Mouse (Mus musculus) G1E (cell line): ENCODE results near the gene Gabarapl1. TPM values are rescaled to one million over a fixed set of nuclear protein-coding genes. Genes with fewer than 3 reads are reported as not detected.
"Not testable (repeated sequence)": the region's sequence is repeated elsewhere in the genome, so short reads cannot be mapped to it uniquely, and the experiment has no call there.

Experiments used
- ATAC-seq: 2 replicates; pipeline ENCODE4 v1.8.0; 2016; ENCODE audit warnings: mild to moderate bottlenecking; ENCODE audit not compliant: insufficient number of reproducible peaks, poor library complexity, low FRiP score, severe bottlenecking; ENCODE audit errors: extremely low read depth
- DNase-seq: peaks from one replicate; pipeline ENCODE4 v3.0.0; 2012; ENCODE audit warnings: low spot score
- H3K27me3 ChIP-seq: 2 replicates; pipeline ENCODE4 v1.6.1; 2012; ENCODE audit warnings: mild to moderate bottlenecking, low read length, inconsistent platforms; ENCODE audit not compliant: insufficient read depth
- H3K36me3 ChIP-seq: replicated peaks from 2 replicates; pipeline ENCODE3; 2012; ENCODE audit warnings: mild to moderate bottlenecking, inconsistent platforms
- H3K4me1 ChIP-seq: 2 replicates; pipeline ENCODE4 v1.6.1; 2012; ENCODE audit warnings: low read depth, low read length, inconsistent platforms, mixed read lengths; ENCODE audit not compliant: insufficient read depth
- H3K4me3 ChIP-seq: 2 replicates; pipeline ENCODE4 v1.5.1; 2012; ENCODE audit warnings: low read depth, mild to moderate bottlenecking, inconsistent platforms, low read length, moderate library complexity, mixed read lengths
- H3K9me3 ChIP-seq: replicated peaks from 2 replicates; pipeline ENCODE4 v1.6.1; 2012; ENCODE audit warnings: inconsistent platforms
- CTCF ChIP-seq: IDR thresholded peaks from 2 replicates; pipeline ENCODE4 v1.5.1; 2012; ENCODE audit warnings: low read depth, low read length, inconsistent platforms, mixed read lengths
- GATA1 ChIP-seq: IDR thresholded peaks from 2 replicates; pipeline ENCODE4 v1.6.1; 2012; ENCODE audit warnings: borderline replicate concordance, low read length, inconsistent platforms, mixed read lengths
- GATA2 ChIP-seq: IDR thresholded peaks from 2 replicates; pipeline ENCODE4 v1.6.1; 2012; ENCODE audit warnings: low read depth, low read length, inconsistent platforms, borderline replicate concordance
- POLR2AphosphoS5 ChIP-seq: IDR thresholded peaks from 2 replicates; pipeline ENCODE4 v1.6.1; 2012; ENCODE audit warnings: low read depth, low read length, inconsistent platforms; ENCODE audit not compliant: insufficient replicate concordance
- TAL1 ChIP-seq: conservative IDR thresholded peaks from 2 replicates; pipeline ENCODE4 v1.6.1; 2012; ENCODE audit warnings: low read depth, low read length, inconsistent platforms, mixed read lengths
- polyA plus RNA-seq: library from polyadenylated mRNA; stranded (reverse); fragments of >175 nt; gene quantifications from 2 replicates; pipeline ENCODE4 v1.2.3, GENCODE M21; 2012
- total RNA-seq, 2 experiments: library from RNA; stranded (forward) in 1 of 2; stranded (reverse) in 1 of 2; fragments of 200-1000 nt in 1 of 2; fragments of >200 nt in 1 of 2; fragmentation: Nextera tagmentation in 1 of 2; gene quantifications; 2 replicates each; pipeline ENCODE4 v1.2.3; 2014 to 2017

The Gabarapl1 gene
- total RNA-seq (2014; fragmentation: Nextera tagmentation) (13.0 and 17.6 TPM in 2 replicates), total RNA-seq (2017) (51.7 and 67.0 TPM in 2 replicates), polyA plus RNA-seq (51.5 and 55.4 TPM in 2 replicates)

DNA sequence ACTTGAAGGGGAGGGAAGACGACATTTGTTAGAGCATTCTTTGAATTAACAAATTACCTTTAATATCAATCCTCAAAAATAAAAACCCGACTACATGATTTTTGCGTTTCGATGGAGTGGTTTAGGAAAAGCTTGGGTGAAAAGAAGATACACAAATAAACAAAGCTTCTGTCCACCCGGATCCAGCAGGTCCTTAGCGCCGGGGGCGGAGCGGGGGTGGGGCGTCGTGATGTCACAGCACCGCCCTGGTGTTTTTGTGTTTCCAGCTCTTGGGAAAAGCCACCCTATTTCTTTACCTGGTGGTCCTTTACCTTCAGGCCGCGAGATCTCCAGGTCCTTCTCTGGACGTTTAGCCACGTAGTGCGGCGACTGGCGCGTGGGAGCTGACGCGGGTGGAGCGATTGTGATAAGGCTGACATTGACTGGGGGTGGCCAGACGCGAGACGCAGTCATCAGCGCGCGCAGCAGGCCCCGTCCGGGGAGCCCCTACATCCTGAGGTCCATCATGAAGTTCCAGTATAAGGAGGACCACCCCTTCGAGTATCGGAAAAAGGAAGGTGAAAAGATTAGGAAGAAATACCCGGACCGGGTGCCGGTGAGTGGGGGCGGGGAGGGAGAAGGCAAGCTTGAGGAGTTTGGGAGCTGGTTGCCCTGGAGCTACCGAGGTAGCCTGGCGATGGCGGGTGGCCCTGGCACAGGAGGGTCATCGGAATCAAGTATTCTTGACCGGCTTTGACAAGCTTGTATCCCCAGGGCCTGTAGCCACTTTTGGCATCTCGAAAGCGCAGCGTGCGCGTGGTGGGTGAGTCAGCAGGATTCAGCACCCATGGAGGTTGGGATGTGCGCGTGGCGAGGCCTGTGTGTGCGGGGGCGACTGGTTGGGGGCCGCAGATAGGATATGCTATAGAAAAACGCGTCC, at the start of gene Gabarapl1:
TSS of gene Gabarapl1 (plus strand) at position 219 of the 919 bp plus-strand sequence.
- ATAC-seq (peak; percentile 72), DNase-seq (peak; percentile 70)
- TF ChIP-seq GATA2, result no peak
- TF ChIP-seq GATA1, result no peak
- no peak for TF ChIP-seq POLR2AphosphoS5
- TF ChIP-seq TAL1, result no peak
- no peak for TF ChIP-seq CTCF
- peaks cover 7% of the 10 kb centered on the region; the same call in 1 of the 2 replicates for H3K27me3 ChIP-seq
- peaks cover 30% of the 10 kb centered on the region for H3K4me1 ChIP-seq
- peaks cover 32% of the 10 kb centered on the region for H3K36me3 ChIP-seq
- H3K4me3 ChIP-seq, result peak within 1 kb of the TSS; percentile 87
- no peaks in the 10 kb centered on the region for H3K9me3 ChIP-seq

DNA sequence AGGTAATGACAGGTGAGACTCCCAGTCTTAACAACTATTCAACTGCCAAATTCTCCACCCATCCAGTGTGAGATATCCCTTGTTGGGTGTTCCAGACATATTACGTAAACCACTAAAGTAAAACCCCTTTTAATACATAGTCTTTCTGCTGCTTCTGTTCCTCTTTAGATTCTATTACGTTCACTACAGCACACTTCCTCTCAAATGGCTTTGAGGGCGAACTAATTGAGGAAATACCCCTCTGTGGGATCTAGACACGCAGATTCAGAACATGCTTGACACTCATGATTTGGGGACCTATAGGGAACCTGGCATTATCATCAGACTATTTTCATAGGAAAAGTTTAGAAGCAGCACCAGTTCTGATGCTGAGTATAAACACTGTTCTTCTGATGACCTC, 38.0 kb upstream of the Gabarapl1 start:
- no peak for DNase-seq
- H3K4me1 ChIP-seq, result no peaks in the 10 kb centered on the region
- no peak for TF ChIP-seq CTCF
- no peak for TF ChIP-seq GATA1
- no peak for TF ChIP-seq POLR2AphosphoS5
- no peak for TF ChIP-seq TAL1
- TF ChIP-seq GATA2, result no peak
- no peaks in the 10 kb centered on the region for H3K27me3 ChIP-seq
- H3K4me3 ChIP-seq, result no peak overlapping the region
- no peaks in the 10 kb centered on the region for H3K36me3 ChIP-seq
- H3K9me3 ChIP-seq, result no peaks in the 10 kb centered on the region
- ATAC-seq, result no peak

DNA sequence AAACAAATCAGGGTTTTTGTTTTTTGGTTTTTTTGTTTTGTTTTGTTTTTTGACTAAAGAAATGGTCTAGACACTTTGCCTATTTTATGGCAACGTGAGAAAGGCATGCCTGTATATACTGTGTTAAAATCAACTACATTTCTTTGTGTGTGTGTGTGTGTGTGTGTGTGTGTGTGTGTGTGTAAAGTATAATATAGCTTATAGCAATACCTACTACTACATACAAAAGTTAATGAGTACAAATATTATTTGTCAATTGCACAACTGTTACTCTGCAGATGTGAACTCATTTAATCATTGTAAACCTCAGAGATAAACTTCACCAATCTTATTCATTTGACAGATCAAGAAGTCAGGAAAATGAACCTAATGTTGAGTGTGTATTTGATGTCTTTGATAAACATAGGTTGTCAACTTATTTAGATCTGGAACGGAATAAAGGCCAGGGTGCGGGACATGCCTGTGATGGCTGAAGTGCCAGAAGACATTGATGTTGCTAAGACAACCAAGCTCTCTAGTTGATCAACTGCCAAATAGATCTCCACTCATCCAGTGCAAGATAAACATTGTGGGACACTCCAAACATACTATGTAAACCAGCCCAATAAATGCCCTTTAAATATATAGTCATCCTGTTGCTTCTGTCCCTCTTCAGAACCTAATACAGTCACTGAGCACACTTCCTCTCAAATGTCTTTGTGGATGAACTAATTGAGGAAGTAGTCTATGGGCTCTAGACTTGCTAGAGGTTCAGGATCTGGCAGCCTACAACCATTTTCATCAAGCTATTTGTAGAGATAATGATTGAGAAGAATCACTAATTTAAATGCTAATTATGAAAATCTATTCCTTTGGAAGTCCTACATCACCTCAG, 35.4 kb upstream of the Gabarapl1 start:
- ATAC-seq (no peak), DNase-seq (no peak)
- H3K36me3 ChIP-seq, result no peaks in the 10 kb centered on the region

DNA sequence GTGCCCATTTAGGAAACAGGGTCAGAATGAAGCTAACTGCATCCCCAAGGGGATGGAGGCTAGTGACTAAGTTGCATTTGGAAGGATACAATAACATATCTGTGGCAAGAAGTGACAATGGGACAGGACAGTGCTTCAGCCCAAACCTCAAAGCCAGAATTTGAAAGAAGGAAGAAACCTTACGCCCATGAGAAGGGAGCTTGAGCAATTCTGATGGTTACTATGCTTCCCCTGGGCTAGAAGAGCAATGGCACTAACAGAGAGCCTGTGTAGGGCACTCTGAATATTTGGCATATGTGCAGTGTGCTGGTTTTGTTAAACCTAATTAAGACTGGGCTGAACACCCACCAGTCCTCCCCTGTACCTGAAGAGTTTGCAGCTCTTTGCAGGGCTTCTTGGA, 33.4 kb upstream of the Gabarapl1 start:
- not testable (repeated sequence) for H3K4me3 ChIP-seq, H3K36me3 ChIP-seq, H3K9me3 ChIP-seq, H3K27me3 ChIP-seq, ATAC-seq, DNase-seq, H3K4me1 ChIP-seq

More for the DNA sequence above, 35.4 kb upstream of the Gabarapl1 start:
- no peaks in the 10 kb centered on the region for H3K9me3 ChIP-seq
- H3K4me1 ChIP-seq, result no peaks in the 10 kb centered on the region
- TF ChIP-seq TAL1 (no peak), CTCF (no peak), GATA1 (no peak), POLR2AphosphoS5 (no peak), GATA2 (no peak)
- H3K27me3 ChIP-seq, result no peaks in the 10 kb centered on the region
- no peak overlapping the region for H3K4me3 ChIP-seq

DNA sequence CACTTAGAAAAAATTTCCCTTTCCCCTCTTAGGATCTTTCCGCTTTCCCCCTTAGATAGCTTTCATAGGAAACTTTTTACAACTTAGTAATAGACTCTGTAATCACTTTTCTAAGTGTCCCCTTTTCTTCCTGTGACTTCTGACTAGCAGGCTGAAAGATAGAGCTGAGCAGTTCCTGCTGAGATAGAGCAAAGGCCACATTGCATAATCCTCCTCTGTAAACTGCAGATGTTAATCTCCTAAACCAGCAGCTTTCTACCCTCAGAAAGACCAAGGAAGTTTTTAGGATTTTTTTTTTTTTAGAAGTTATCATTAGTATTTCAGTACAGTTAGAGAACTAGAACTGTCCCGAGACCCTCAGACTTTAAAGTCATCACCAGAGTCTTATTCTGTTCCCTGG, 29.5 kb upstream of the Gabarapl1 start:
- no peaks in the 10 kb centered on the region for H3K27me3 ChIP-seq

DNA sequence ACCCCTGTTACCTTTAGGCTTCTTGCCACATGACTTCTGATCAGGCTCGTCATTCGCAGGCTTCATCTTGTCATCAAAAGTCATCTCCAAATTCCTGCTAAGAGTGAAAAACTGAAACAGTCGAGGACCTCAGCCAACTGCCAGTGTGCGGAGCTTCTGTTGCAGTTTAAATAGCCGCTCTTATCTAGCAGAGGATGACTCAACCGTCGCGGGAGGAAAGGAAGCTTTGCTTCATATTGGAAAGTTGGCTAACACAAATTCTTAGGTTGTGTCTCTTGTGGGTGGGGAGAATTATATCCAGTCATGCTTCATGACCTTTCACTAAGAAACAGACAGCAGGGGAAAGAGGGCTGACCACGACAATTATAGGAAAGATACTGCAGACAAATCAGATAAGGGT, 25.9 kb upstream of the Gabarapl1 start, which contains the start of gene Olr1:
TSS of gene Olr1 (minus strand) at position 142 of the 400 bp plus-strand sequence.
- H3K36me3 ChIP-seq, result no peaks in the 10 kb centered on the region
- TF ChIP-seq POLR2AphosphoS5 (no peak), GATA1 (no peak), CTCF (no peak), GATA2 (no peak), TAL1 (no peak)
- no peaks in the 10 kb centered on the region for H3K4me1 ChIP-seq
- ATAC-seq (no peak), DNase-seq (no peak)
- no peak within 1 kb of the TSS for H3K4me3 ChIP-seq
- H3K27me3 ChIP-seq, result no peaks in the 10 kb centered on the region
- H3K9me3 ChIP-seq, result no peaks in the 10 kb centered on the region

More for the DNA sequence above, 29.5 kb upstream of the Gabarapl1 start:
- Histone ChIP-seq H3K4me1 (no peaks in the 10 kb centered on the region), H3K9me3 (no peaks in the 10 kb centered on the region), H3K4me3 (no peak overlapping the region), H3K36me3 (no peaks in the 10 kb centered on the region)
- DNase-seq (no peak), ATAC-seq (no peak)
- no peak for TF ChIP-seq POLR2AphosphoS5
- no peak for TF ChIP-seq CTCF
- no peak for TF ChIP-seq GATA1
- TF ChIP-seq GATA2, result no peak
- no peak for TF ChIP-seq TAL1
